Mouse (Mus musculus) heart, postnatal 0 days (tissue): ENCODE measurements around the gene Lrrtm1. TPM values are rescaled to one million over a fixed set of nuclear protein-coding genes. Genes with fewer than 3 reads are reported as not detected.

Experiments used
- ATAC-seq: fragments of 200-750 bp; cut with Nextera tagmentation; 2 replicates; pipeline ENCODE4 v1.8.0; 2017; ENCODE audit warnings: low read depth, moderate number of reproducible peaks, moderate library complexity; ENCODE audit not compliant: insufficient read depth
- DNase-seq: peaks from one replicate; pipeline ENCODE4 v3.0.0-alpha.2; 2016; ENCODE audit warnings: low spot score
- H3K27ac ChIP-seq: fragments of 300-500 bp; sonication (generic); 2 replicates; pipeline ENCODE4 v1.5.1; 2014; ENCODE audit warnings: low read depth, mild to moderate bottlenecking
- H3K27me3 ChIP-seq: fragments of 300-500 bp; sonication (generic); 2 replicates; pipeline ENCODE4 v1.6.1; 2014; ENCODE audit warnings: low read length, mixed read lengths; ENCODE audit not compliant: control insufficient read depth, insufficient read depth
- H3K36me3 ChIP-seq: fragments of 300-500 bp; sonication (generic); replicated peaks from 2 replicates; pipeline ENCODE4 v1.6.1; 2014; ENCODE audit warnings: low read length, mixed read lengths; ENCODE audit not compliant: control insufficient read depth, insufficient read depth
- H3K4me1 ChIP-seq: fragments of 300-500 bp; sonication (generic); 2 replicates; pipeline ENCODE4 v1.6.1; 2014; ENCODE audit warnings: antibody characterized with exemption; ENCODE audit not compliant: control insufficient read depth, insufficient read depth
- H3K4me2 ChIP-seq: fragments of 300-500 bp; sonication (generic); 2 replicates; pipeline ENCODE4 v1.6.1; 2014; ENCODE audit warnings: low read depth, mild to moderate bottlenecking, low read length, moderate library complexity
- H3K4me3 ChIP-seq: fragments of 300-500 bp; sonication (generic); 2 replicates; pipeline ENCODE4 v1.5.1; 2014; ENCODE audit warnings: low read depth, low read length
- H3K9ac ChIP-seq: fragments of 300-500 bp; sonication (generic); replicated peaks from 2 replicates; pipeline ENCODE4 v1.6.1; 2014; ENCODE audit warnings: low read depth, low read length, mixed read lengths
- H3K9me3 ChIP-seq: fragments of 300-500 bp; sonication (generic); replicated peaks from 2 replicates; pipeline ENCODE4 v1.6.1; 2016; ENCODE audit warnings: low read length; ENCODE audit not compliant: control insufficient read depth
- CTCF ChIP-seq: IDR thresholded peaks from 2 replicates; pipeline ENCODE4 v1.5.1; 2016; ENCODE audit warnings: antibody characterized with exemption, control low read depth, low read depth
- EP300 ChIP-seq: IDR thresholded peaks from 2 replicates; pipeline ENCODE4 v1.6.1; 2016; ENCODE audit warnings: antibody characterized with exemption, low read depth
- WGBS: fragments of 180-500 bp; shearing (Covaris S2); extraction: QIAGEN DNeasy Blood & Tissue Kit; methylation state at CpG from one replicate; pipeline ENCODE4 v1.1.7; 2014; 5-methylcytosine and 5-hydroxymethylcytosine counted together
- polyA plus RNA-seq: library from polyadenylated mRNA; unstranded; fragments of >200 nt; fragmentation: Nextera tagmentation; extraction: Ambion mirVana; gene quantifications from 2 replicates; pipeline ENCODE4 v1.2.1, GENCODE M21; 2015
- total RNA-seq: library from RNA; depleted of rRNA; stranded (reverse); fragments of >200 nt; gene quantifications from 2 replicates; pipeline ENCODE4 v1.2.3, GENCODE M21; 2014; ENCODE audit warnings: low replicate concordance

The Lrrtm1 gene
- total and polyA plus RNA-seq, 2 experiments from 2014 or later = 0.16 TPM; not detected in 1

DNA sequence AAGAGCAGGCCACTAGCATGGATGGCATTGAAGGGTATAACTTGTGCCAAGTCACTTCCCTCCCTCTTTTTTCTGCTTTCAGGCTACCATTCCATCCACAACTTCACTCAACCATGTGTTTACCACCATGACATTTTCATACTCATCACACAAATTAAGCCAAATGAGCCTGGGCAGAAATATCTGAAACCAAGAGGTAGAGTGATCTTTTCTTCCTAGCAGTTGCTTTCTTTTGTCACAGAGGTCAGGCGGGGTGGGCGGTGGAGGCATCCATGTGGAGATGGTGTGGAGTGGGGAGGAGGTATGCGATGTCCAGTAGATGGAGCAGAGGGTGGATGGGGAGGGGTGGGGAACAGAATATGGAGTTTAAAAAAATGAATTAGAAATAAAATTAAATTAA is 64.3 kb downstream of the Lrrtm1 start:
- Histone ChIP-seq H3K4me2 (no peak overlapping the region), H3K4me3 (no peak overlapping the region), H3K9me3 (no peaks in the 10 kb centered on the region), H3K27me3 (no peaks in the 10 kb centered on the region), H3K36me3 (no peaks in the 10 kb centered on the region), H3K4me1 (no peaks in the 10 kb centered on the region), H3K9ac (no peak overlapping the region), H3K27ac (no peak overlapping the region)
- DNase-seq = no peak
- no peak for ATAC-seq
- TF ChIP-seq EP300 = no peak
- no peak for TF ChIP-seq CTCF
- 90% methylated on average over 3 of the region's 3 CpGs for WGBS
